Mouse (Mus musculus): ENCODE measurements around the gene Cacng7.

DNA sequence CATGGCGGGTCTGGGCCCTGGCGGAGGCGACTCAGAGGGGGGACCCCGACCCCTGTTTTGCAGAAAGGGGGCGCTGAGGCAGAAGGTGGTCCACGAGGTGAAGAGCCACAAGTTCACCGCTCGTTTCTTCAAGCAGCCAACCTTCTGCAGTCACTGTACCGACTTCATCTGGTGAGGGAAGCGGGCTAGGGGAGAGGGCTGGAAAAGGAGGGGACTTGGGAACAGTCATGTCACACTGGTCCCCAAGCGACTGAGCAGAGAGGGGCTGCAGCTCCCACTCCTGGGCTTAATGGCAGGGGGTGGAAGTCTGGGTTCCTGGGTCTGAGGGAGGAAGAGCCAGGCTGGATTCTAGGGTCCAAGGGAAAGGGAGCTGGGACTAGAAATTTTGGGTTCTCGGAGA, 29.0 kb upstream of the Cacng7 start:
- TF ChIP-seq CHD2 (IDR thresholded peaks at IDR 0.05; ENCODE audit: low read depth, low read length) (no peak), MAFK (IDR thresholded peaks at IDR 0.05; ENCODE audit: insufficient read depth, low read depth, low read length) (no peak), ZNF384 (IDR thresholded peaks at IDR 0.05; ENCODE audit: low read depth, low read length) (no peak)
